Mouse (Mus musculus) urinary bladder, postnatal 10 days (tissue): ENCODE measurements around the gene B3gnt7.
"Not testable (repeated sequence)": the region's sequence is repeated elsewhere in the genome, so short reads cannot be mapped to it uniquely, and the experiment has no call there.

Experiments
- DNase-seq: peaks from one replicate; pipeline ENCODE4 v3.0.0; 2022; ENCODE audit warnings: low spot score

B3gnt7 gene

DNA sequence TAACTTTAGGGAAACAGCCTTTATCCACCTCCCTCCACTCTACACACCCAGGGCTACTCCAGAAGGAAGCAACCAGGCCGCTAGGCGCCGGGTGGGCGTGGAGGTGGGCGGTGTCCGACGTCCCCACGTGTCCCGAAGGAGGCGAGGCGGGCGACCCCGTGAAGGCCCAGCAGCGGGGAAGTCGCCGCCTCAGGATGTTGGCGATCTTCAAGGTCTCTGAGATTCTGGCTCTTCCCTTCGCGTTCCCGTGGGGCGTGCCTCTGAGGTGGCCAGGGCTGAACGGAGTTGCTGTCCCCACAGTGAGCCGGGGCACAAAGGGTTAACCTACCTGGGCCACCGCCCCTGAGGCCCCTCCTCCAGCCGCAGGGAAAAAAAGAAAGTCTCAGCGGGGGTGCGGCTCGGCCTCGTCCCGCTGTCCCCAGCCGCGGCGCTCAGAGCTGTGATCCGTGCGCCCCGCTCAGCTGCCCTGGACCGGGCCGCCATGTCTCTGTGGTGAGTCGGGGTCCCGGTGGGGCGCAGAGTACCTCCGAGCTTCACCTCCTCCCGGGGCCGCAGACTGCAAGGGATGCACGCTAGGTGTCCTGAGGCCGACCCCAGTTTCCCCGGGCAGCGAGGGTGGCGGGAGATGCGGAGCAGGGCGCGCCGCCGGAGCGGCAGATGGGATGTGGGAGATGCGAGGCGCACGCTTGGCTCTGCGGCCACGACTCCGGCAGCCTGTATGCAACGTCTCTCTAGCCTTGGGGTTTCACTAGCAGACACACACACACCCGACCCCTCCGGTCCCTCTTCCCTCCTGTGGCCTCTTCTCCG is 636 bp downstream of the B3gnt7 start:
- DNase-seq, result no peak

GRCm38 (mm10) chr1:86303873-86304250 is 1.2 kb downstream of the B3gnt7 start:
- DNase-seq, result no peak

DNA sequence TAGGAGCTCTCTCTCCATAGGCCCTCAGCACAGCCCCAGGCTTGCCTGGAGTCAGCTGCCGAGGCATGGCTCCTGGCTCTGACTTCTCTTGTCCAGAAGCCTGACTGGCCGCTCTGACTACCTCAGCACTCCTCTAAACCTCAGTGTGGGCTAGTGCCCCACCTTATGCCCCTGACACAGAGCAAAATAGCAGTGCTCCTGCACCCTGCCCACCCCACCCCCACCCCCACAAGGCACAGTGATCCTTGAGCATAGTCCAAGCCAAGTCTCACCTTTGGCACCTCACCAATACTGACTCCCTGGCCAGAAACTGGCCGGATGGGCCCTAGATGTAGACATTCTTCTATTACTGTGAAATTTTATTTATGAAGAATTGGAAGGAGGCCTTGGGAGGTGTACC is 4.1 kb downstream of the B3gnt7 start:
- no peak for DNase-seq

- no peak for DNase-seq
Observed at GRCm38 (mm10) chr1:86307177-86307762, 4.6 kb downstream of the B3gnt7 start.

GRCm38 (mm10) chr1:86307871-86308641 is 5.4 kb downstream of the B3gnt7 start:
- no peak for DNase-seq

GRCm38 (mm10) chr1:86309270-86309833 is 6.7 kb downstream of the B3gnt7 start:
- no peak for DNase-seq

DNA sequence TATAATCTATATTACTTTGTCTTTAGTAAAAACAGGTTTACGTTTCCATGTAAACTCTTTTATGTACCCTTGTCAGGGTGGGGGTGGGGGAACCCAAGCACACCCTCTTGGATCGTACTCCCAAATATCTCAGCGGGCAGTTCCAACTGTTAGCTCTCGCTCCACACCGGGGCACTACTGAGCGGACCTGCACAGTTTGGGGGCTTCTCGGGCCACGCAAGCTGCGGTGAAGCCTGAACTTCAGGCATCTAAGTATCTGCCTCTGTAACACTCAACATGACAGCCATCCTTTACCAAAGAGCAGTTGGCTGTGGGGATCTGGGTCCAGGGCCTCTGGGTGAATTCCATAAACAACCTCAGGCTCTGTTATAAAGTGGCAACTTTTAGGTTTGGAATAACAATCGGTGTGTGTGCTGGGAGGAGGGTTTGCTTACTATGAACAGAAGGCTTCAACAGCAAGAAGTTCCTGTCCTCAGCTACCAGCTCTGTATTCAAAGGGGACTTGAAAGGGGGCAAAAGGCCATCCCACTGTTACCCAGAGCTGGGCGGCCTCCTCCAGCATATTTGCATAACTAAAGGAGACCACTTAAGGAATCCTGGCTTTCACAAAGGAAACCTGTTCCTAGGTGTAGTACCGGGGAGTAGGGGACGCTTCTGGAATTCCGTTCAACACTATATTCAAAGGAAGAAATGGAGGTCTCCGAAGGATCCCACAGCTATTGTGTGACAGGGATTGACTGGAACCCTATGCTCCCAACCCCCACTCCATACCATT is 8.1 kb downstream of the B3gnt7 start:
- no peak for DNase-seq

GRCm38 (mm10) chr1:86311467-86312005 is 8.9 kb downstream of the B3gnt7 start:
- no peak for DNase-seq

GRCm38 (mm10) chr1:86312269-86312668 is 9.6 kb downstream of the B3gnt7 start:
- DNase-seq, result no peak

DNA sequence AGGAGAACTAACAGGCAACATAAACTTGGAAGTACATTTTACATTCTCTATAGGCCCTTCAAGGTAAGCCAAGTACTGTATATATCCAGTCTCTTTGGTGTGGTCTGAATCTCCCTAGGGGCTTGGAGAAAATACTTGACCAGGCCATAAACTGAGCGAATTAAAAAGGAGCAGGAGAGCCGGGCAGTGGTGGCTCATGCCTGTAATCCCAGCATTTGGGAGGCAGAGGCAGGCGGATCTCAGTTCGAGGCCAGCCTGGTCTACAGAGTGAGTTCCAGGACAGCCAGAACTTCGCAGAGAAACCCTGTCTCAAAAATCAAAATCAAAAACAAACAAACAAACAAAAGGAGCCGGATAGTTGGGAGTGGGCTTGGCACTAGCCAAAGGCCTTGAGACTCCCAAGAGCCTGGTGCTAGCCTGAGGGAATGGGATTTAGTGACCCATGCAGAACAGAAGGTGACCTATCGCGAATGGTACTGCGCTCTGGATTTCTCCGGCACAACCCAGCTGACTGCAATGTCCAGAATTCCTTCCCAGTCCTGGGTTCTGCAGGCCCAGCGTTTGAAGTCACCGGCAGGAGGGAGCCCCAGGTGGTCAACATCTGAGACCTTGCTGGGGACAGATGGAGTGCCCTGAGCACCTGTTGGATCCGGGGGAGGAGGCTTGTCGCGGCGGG is 10.6 kb downstream of the B3gnt7 start:
- no peak for DNase-seq

DNA sequence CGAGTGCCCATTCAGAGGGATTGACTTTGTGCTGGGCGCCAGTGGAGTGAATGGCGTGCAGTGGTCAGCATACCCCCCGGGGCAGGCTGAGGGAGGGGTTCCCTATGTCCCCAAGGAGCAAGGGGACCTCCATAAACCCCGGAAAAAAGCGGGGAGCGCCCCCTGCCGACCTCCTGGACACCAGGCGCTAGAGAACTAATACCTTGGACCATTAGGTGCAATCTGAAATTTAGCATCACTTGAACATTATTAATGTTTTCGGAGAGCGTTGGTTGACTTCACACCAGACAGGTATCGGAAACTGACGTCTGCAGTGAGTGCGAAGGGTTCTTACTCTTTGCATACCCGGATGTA is 11.1 kb downstream of the B3gnt7 start:
- no peak for DNase-seq

- DNase-seq, result no peak
Observed at GRCm38 (mm10) chr1:86320822-86321413, 18.3 kb downstream of the B3gnt7 start.

DNA sequence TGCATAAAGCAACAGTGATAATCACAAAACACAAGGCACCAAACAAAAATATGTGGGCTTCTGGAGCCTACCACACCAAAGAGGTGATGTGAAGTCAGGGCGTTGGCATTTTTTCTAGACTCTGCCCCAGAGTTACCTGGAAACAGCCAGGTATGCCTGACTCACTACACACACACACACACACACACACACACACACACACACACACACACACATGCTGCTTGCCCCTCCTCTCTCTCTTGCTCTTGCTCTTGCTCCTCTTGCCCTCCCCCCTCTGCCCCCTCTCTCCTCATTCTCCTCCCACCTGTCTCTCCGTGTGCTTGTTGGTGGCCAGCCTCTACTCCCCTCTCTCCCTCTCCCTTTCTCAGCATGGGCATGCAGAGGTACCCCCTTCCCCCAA is 33.7 kb downstream of the B3gnt7 start:
- no peak for DNase-seq

- DNase-seq, result peak; percentile 35
Observed at GRCm38 (mm10) chr1:86339156-86339812, 36.7 kb downstream of the B3gnt7 start.

DNA sequence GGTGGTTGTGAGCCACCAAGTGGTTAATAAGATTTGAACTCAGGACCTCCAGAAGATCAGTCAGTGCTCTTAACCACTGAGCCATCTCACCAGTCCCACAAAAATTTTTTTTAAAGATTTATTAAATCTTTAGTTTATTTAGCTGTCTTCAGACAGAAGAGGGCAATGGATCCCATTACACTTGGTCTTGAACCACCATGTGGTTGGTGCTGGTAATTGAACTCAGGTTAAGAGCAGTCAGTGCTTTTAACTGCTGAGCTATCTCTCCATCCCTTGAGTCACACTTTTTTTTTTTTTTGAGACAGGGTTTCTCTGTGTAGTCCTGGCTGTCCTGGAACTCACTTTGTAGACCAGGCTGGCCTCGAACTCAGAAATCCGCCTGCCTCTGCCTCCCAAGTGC is 38.5 kb downstream of the B3gnt7 start:
- not testable (repeated sequence) for DNase-seq

GRCm38 (mm10) chr1:86342371-86342770 is 39.7 kb downstream of the B3gnt7 start:
- DNase-seq, result no peak

- DNase-seq, result no peak
Observed at GRCm38 (mm10) chr1:86343087-86343645, 40.5 kb downstream of the B3gnt7 start.

- DNase-seq, result no peak
Observed at GRCm38 (mm10) chr1:86343969-86344861, 41.6 kb downstream of the B3gnt7 start.

- DNase-seq, result no peak
Observed at GRCm38 (mm10) chr1:86345069-86345468, 42.4 kb downstream of the B3gnt7 start.
